Mouse (Mus musculus): ENCODE results near the gene Ifrd2. TPM values are rescaled to one million over a fixed set of nuclear protein-coding genes. Genes with fewer than 3 reads are reported as not detected.

Gene Ifrd2
- total and polyA plus RNA-seq, 3 experiments = 147 to 292 TPM; not detected in 1

- Histone ChIP-seq H3K4me1 (ENCODE audit: control insufficient read depth in 1 of 2, insufficient read depth in 2 of 2, low read length in 2 of 2) (peaks cover 6 to 31% of the 10 kb centered on the region in 2 experiments; a peak in 3 of 4 replicates), H3K9me3 (replicated peaks; ENCODE audit: insufficient read depth, low read length) (no peaks in the 10 kb centered on the region), H3K27ac (ENCODE audit: control insufficient read depth, low read depth, low read length) (peak overlapping the region; percentile 98), H3K79me2 (ENCODE audit: control insufficient read depth, insufficient read depth, low read length, poor library complexity) (peaks cover 30% of the 10 kb centered on the region), H3K36me3 (ENCODE audit: control insufficient read depth in 1 of 2, insufficient read depth in 2 of 2, low read length in 2 of 2) (peaks cover 0 to 15% of the 10 kb centered on the region in 2 experiments; a peak in 2 of 4 replicates), H3K27me3 (ENCODE audit: control insufficient read depth in 1 of 2, insufficient read depth in 2 of 2, low read length in 2 of 2) (no peaks in the 10 kb centered on the region), H3K4me3 (ENCODE audit: control insufficient read depth in 1 of 2, insufficient read depth in 1 of 2, low read depth in 2 of 2, low read length in 2 of 2) (peak overlapping the region; percentile 81 to 98), H3K9ac (ENCODE audit: control insufficient read depth, low read depth, low read length, poor library complexity, severe bottlenecking) (peak overlapping the region; percentile 78)
- peak; percentile 57 for DNase-seq (ENCODE audit: low read depth, low spot score)
- no peak for TF ChIP-seq MAZ (IDR thresholded peaks at IDR 0.05; ENCODE audit: low read depth, low read length)
- no peak; the same call in 1 of the 2 replicates for TF ChIP-seq CHD1 (IDR thresholded peaks at IDR 0.05; ENCODE audit: low read depth, low read length)
- TF ChIP-seq MAX (IDR thresholded peaks at IDR 0.05; ENCODE audit: low read length) = no peak; the same call in 1 of the 2 replicates
- no peak for TF ChIP-seq E2F4 (IDR thresholded peaks at IDR 0.05; ENCODE audit: borderline replicate concordance, low read depth, low read length)
- no peak for TF ChIP-seq MAFK (IDR thresholded peaks at IDR 0.05; ENCODE audit: borderline replicate concordance, low read depth, low read length)
- TF ChIP-seq NELFE (IDR thresholded peaks at IDR 0.05; ENCODE audit: low read depth, low read length) = no peak; the same call in 1 of the 2 replicates
- TF ChIP-seq MYB (IDR thresholded peaks at IDR 0.05; ENCODE audit: low read depth, low read length) = peak; percentile 83
- no peak for TF ChIP-seq CHD2 (IDR thresholded peaks at IDR 0.05; ENCODE audit: low read length)
- TF ChIP-seq SMC3 (IDR thresholded peaks at IDR 0.05; ENCODE audit: low read depth, low read length) = 0 out of 2 replicates have a peak, but pooled peaks have one; percentile 12
- TF ChIP-seq SIN3A (IDR thresholded peaks at IDR 0.05; ENCODE audit: low read length) = no peak; the same call in none of the 2 replicates
- no peak for TF ChIP-seq ZMIZ1 (IDR thresholded peaks at IDR 0.05; ENCODE audit: low read depth, low read length)
- TF ChIP-seq MXI1 (IDR thresholded peaks at IDR 0.05; ENCODE audit: low read depth, low read length) = no peak
- TF ChIP-seq NRF1 (IDR thresholded peaks at IDR 0.05; ENCODE audit: insufficient read depth, low read depth, low read length, poor library complexity, severe bottlenecking) = no peak
- peak; percentile 76 for TF ChIP-seq TCF12 (IDR thresholded peaks at IDR 0.05; ENCODE audit: low read depth, low read length)
- TF ChIP-seq POLR2A (IDR thresholded peaks at IDR 0.05; ENCODE audit: control insufficient read depth in 1 of 2, insufficient read depth in 1 of 2, low read depth in 1 of 2, low read length in 2 of 2, poor library complexity in 1 of 2) = no peak
- TF ChIP-seq BHLHE40 (IDR thresholded peaks at IDR 0.05; ENCODE audit: borderline replicate concordance, low read depth, low read length) = no peak
- TF ChIP-seq ZNF384 (IDR thresholded peaks at IDR 0.05; ENCODE audit: low read depth, low read length) = peak; percentile 86
- no peak for TF ChIP-seq TAL1 (IDR thresholded peaks at IDR 0.05; ENCODE audit: low read length)
- TF ChIP-seq USF1 (IDR thresholded peaks at IDR 0.05; ENCODE audit: low read depth, low read length) = no peak
- no peak for TF ChIP-seq RAD21 (IDR thresholded peaks at IDR 0.05; ENCODE audit: low read depth, low read length)
- TF ChIP-seq HCFC1 (IDR thresholded peaks at IDR 0.05; ENCODE audit: low read depth, low read length) = peak; percentile 39; the same call in 1 of the 2 replicates
- TF ChIP-seq ZC3H11A (IDR thresholded peaks at IDR 0.05; ENCODE audit: low read depth, low read length) = no peak
- TF ChIP-seq TBP (IDR thresholded peaks at IDR 0.05; ENCODE audit: low read depth, low read length) = no peak
- no peak for TF ChIP-seq MYC (IDR thresholded peaks at IDR 0.05; ENCODE audit: low read depth, low read length)
- no peak for TF ChIP-seq POLR2AphosphoS5 (IDR thresholded peaks at IDR 0.05; ENCODE audit: borderline replicate concordance, low read depth, low read length)
- no peak for TF ChIP-seq USF2 (IDR thresholded peaks at IDR 0.05; ENCODE audit: borderline replicate concordance in 1 of 2, insufficient read depth in 1 of 2, low read depth in 1 of 2, low read length in 2 of 2)
- 0 out of 2 replicates have a peak, but pooled peaks have one; percentile 48 for TF ChIP-seq POLR2AphosphoS2 (IDR thresholded peaks at IDR 0.05; ENCODE audit: low read length)
- peak; percentile 78 to 80 for TF ChIP-seq EP300 (IDR thresholded peaks at IDR 0.05; ENCODE audit: low read depth in 1 of 2, low read length in 2 of 2)
- TF ChIP-seq GATA1 (IDR thresholded peaks at IDR 0.05; ENCODE audit: low read depth, low read length) = peak; percentile 58
- no peak for TF ChIP-seq MEF2A (IDR thresholded peaks at IDR 0.05; ENCODE audit: extremely low read depth, insufficient replicate concordance, low read depth, low read length, poor library complexity, severe bottlenecking)
- TF ChIP-seq JUND (IDR thresholded peaks at IDR 0.05; ENCODE audit: low read depth, low read length) = no peak
- no peak for TF ChIP-seq GABPA (IDR thresholded peaks at IDR 0.05; ENCODE audit: low read depth, low read length)
- no peak for TF ChIP-seq CTCF (IDR thresholded peaks at IDR 0.05 in 2 of 3, conservative IDR thresholded peaks at IDR 0.05 in 1 of 3; ENCODE audit: control insufficient read depth in 1 of 3, insufficient read depth in 1 of 3, low read depth in 2 of 3, low read length in 3 of 3, poor library complexity in 1 of 3, severe bottlenecking in 1 of 3)
- no peak; the same call in 1 of the 2 replicates for TF ChIP-seq KAT2A (conservative IDR thresholded peaks at IDR 0.05; ENCODE audit: low read depth, low read length)
- no peak for TF ChIP-seq ZKSCAN1 (IDR thresholded peaks at IDR 0.05; ENCODE audit: low read depth, low read length)
- no peak for TF ChIP-seq RCOR1 (IDR thresholded peaks at IDR 0.05; ENCODE audit: low read depth, low read length)
- TF ChIP-seq ELF1 (IDR thresholded peaks at IDR 0.05; ENCODE audit: low read depth, low read length) = no peak; the same call in 1 of the 2 replicates
- peak; percentile 46; the same call in 1 of the 2 replicates for TF ChIP-seq ETS1 (IDR thresholded peaks at IDR 0.05; ENCODE audit: low read depth, low read length)
Observed at GRCm38 (mm10) chr9:107581584-107581983, 5.9 kb upstream of the Ifrd2 start.

Measured in MEL (cell line).